Mouse (Mus musculus) kidney, postnatal 0 days (tissue): Measurements from ENCODE around the gene Lix1l. TPM values are rescaled to one million over a fixed set of nuclear protein-coding genes. Genes with fewer than 3 reads are reported as not detected.
A peak's percentile ranks its signal among the peaks of the same experiment; 100 is the strongest.

Experiments
- ATAC-seq: fragments of 200-750 bp; cut with Nextera tagmentation; replicated peaks from 2 replicates; pipeline ENCODE4 v1.8.0; 2017; ENCODE audit warnings: low read depth, moderate number of reproducible peaks, moderate TSS enrichment, moderate library complexity; ENCODE audit not compliant: low FRiP score
- DNase-seq: peaks from one replicate; pipeline ENCODE4 v3.0.0-alpha.2; 2016; ENCODE audit warnings: low spot score
- H3K27ac ChIP-seq: fragments of 300-500 bp; sonication (generic); 2 replicates; pipeline ENCODE4 v1.5.1; 2014; ENCODE audit warnings: mild to moderate bottlenecking
- H3K27me3 ChIP-seq: fragments of 300-500 bp; sonication (generic); 2 replicates; pipeline ENCODE4 v1.6.1; 2014; ENCODE audit warnings: low read length, mixed read lengths; ENCODE audit not compliant: insufficient read depth
- H3K36me3 ChIP-seq: fragments of 300-500 bp; sonication (generic); 2 replicates; pipeline ENCODE4 v1.6.1; 2014; ENCODE audit warnings: low read length, mixed read lengths; ENCODE audit not compliant: insufficient read depth
- H3K4me1 ChIP-seq: fragments of 300-500 bp; sonication (generic); replicated peaks from 2 replicates; pipeline ENCODE4 v1.6.1; 2014; ENCODE audit warnings: antibody characterized with exemption, low read length, mixed read lengths; ENCODE audit not compliant: insufficient read depth
- H3K4me2 ChIP-seq: fragments of 300-500 bp; sonication (generic); 2 replicates; pipeline ENCODE4 v1.6.1; 2014; ENCODE audit warnings: mild to moderate bottlenecking, low read length, moderate library complexity, mixed read lengths
- H3K4me3 ChIP-seq: fragments of 300-500 bp; sonication (generic); replicated peaks from 2 replicates; pipeline ENCODE4 v1.5.1; 2014; ENCODE audit warnings: low read depth, low read length
- H3K9ac ChIP-seq: fragments of 300-500 bp; sonication (generic); 2 replicates; pipeline ENCODE4 v1.6.1; 2014; ENCODE audit warnings: low read depth, low read length
- H3K9me3 ChIP-seq: fragments of 300-500 bp; sonication (generic); replicated peaks from 2 replicates; pipeline ENCODE4 v1.6.1; 2016; ENCODE audit warnings: low read length, inconsistent platforms, mixed read lengths
- CTCF ChIP-seq: IDR thresholded peaks from 2 replicates; pipeline ENCODE4 v1.5.1; 2016; ENCODE audit warnings: antibody characterized with exemption, low read depth, mild to moderate bottlenecking, moderate library complexity
- WGBS: fragments of 180-500 bp; shearing (Covaris S2); extraction: QIAGEN DNeasy Blood & Tissue Kit; methylation state at CpG from one replicate; pipeline ENCODE4 v1.1.7; 2014; 5-methylcytosine and 5-hydroxymethylcytosine counted together
- polyA plus RNA-seq: library from polyadenylated mRNA; unstranded; fragments of >200 nt; fragmentation: Nextera tagmentation; extraction: Ambion mirVana; gene quantifications from 2 replicates; pipeline ENCODE4 v1.2.1, GENCODE M21; 2015

Lix1l gene
- polyA plus RNA-seq, 1 experiment from 2014 or later: 4.9 TPM

DNA sequence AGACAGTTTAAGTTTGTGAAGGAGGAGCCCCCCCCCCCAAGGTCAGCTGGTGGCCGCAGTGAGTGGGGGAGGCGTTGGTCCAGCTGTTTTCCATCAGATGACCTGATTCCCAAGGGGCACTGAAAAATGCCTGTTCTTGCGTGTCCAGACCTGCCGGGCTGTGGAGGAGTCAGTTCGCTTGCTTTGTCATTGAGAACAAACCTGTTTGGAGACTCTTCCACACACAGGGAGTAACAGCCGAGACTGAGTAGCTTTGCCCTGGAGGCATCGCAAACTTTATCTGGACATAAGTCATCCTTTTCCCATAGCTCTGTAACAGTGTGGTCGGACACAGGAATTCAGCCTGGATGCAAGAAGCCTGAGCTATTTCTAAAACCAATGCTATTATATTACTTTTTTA lies 73.5 kb downstream of the Lix1l start:
- 17% methylated on average over 8 of the region's 8 CpGs for WGBS
- DNase-seq: peak; percentile 90

GRCm38 (mm10) chr3:96675171-96675570 lies 74.2 kb downstream of the Lix1l start:
- H3K4me3 ChIP-seq: no peak overlapping the region
- H3K27ac ChIP-seq: no peak overlapping the region
- no peak for ATAC-seq
- no peaks in the 10 kb centered on the region for H3K36me3 ChIP-seq
- no peak for TF ChIP-seq CTCF
- DNase-seq: peak; percentile 52
- no peaks in the 10 kb centered on the region for H3K27me3 ChIP-seq
- no peaks in the 10 kb centered on the region for H3K9me3 ChIP-seq
- H3K4me1 ChIP-seq: no peaks in the 10 kb centered on the region
- 59% methylated on average over 3 of the region's 3 CpGs for WGBS
- H3K9ac ChIP-seq: no peak overlapping the region
- H3K4me2 ChIP-seq: no peak overlapping the region

More for the DNA sequence above, 73.5 kb downstream of the Lix1l start:
- H3K27ac ChIP-seq: peak overlapping the region; percentile 25; the same call in 1 of the 2 replicates
- 0 out of 2 replicates have a peak overlapping the region, but pooled peaks have one; percentile 18 for H3K4me2 ChIP-seq
- no peaks in the 10 kb centered on the region for H3K4me1 ChIP-seq
- TF ChIP-seq CTCF: no peak
- no peak overlapping the region for H3K4me3 ChIP-seq
- no peaks in the 10 kb centered on the region for H3K36me3 ChIP-seq
- no peak overlapping the region for H3K9ac ChIP-seq
- ATAC-seq: peak; percentile 37
- no peaks in the 10 kb centered on the region for H3K9me3 ChIP-seq
- H3K27me3 ChIP-seq: no peaks in the 10 kb centered on the region

- no peaks in the 10 kb centered on the region for H3K27me3 ChIP-seq
- no peaks in the 10 kb centered on the region for H3K9me3 ChIP-seq
- TF ChIP-seq CTCF: no peak
- no peak overlapping the region for H3K9ac ChIP-seq
- no peaks in the 10 kb centered on the region for H3K4me1 ChIP-seq
- H3K4me2 ChIP-seq: no peak overlapping the region
- H3K27ac ChIP-seq: 0 out of 2 replicates have a peak overlapping the region, but pooled peaks have one; percentile 22
- WGBS: 37% methylated on average over 3 of the region's 3 CpGs
- ATAC-seq (no peak), DNase-seq (no peak)
- no peaks in the 10 kb centered on the region for H3K36me3 ChIP-seq
- H3K4me3 ChIP-seq: no peak overlapping the region
These were observed 74.7 kb downstream of the Lix1l start for GRCm38 (mm10) chr3:96675690-96676089.

Other genes starting within 250 kb of the Lix1l start
- 0.40 and 0.51 TPM in 2 replicates for gene BC107364, start 148.8 kb upstream of the Lix1l start, polyA plus RNA-seq
- 0.07 and 0.10 TPM in 2 replicates for gene Hfe2, start 76.0 kb upstream of the Lix1l start, polyA plus RNA-seq
- 241 and 254 TPM in 2 replicates for gene Txnip, start 43.2 kb upstream of the Lix1l start, polyA plus RNA-seq
- gene Gm16253, start 24.2 kb upstream of the Lix1l start, polyA plus RNA-seq: not detected in 2 replicates
- 26.0 and 28.2 TPM in 2 replicates for gene Polr3gl, start 7.0 kb upstream of the Lix1l start, polyA plus RNA-seq
- gene Ankrd34a, start 4.5 kb upstream of the Lix1l start, polyA plus RNA-seq: 1.2 and 1.3 TPM in 2 replicates
- 100 and 111 TPM in 2 replicates for gene Rbm8a, start 28.8 kb downstream of the Lix1l start, polyA plus RNA-seq
- gene Pex11b, start 34.2 kb downstream of the Lix1l start, polyA plus RNA-seq: 69.4 and 70.1 TPM in 2 replicates
- 0.06 TPM in 1 of 2 replicates, not detected in the other for gene Gm42957, start 34.3 kb downstream of the Lix1l start, polyA plus RNA-seq
- gene Itga10, start 44.4 kb downstream of the Lix1l start, polyA plus RNA-seq: 0.42 and 0.59 TPM in 2 replicates
- 1.0 and 1.3 TPM in 2 replicates for gene Ankrd35, start 69.0 kb downstream of the Lix1l start, polyA plus RNA-seq
- 38.7 and 39.1 TPM in 2 replicates for gene Pias3, start 95.2 kb downstream of the Lix1l start, polyA plus RNA-seq
- 8.2 and 9.5 TPM in 2 replicates for gene Nudt17, start 107.4 kb downstream of the Lix1l start, polyA plus RNA-seq
- 25.3 and 29.8 TPM in 2 replicates for gene Polr3c, start 126.5 kb downstream of the Lix1l start, polyA plus RNA-seq
- gene Rnf115, start 126.5 kb downstream of the Lix1l start, polyA plus RNA-seq: 59.0 and 59.2 TPM in 2 replicates
- 322 and 401 TPM in 2 replicates for gene Pdzk1, start 228.1 kb downstream of the Lix1l start, polyA plus RNA-seq
- 0.06 and 0.09 TPM in 2 replicates for gene Cd160, start 228.2 kb downstream of the Lix1l start, polyA plus RNA-seq